Mouse (Mus musculus): Measurements from ENCODE around the gene Mmp10.

GRCm38 (mm10) chr9:7554382-7554781 is 52.2 kb downstream of the Mmp10 start:
- TF ChIP-seq POLR2A (IDR thresholded peaks at IDR 0.05; ENCODE audit: borderline replicate concordance, insufficient read depth, low read length) (no peak), CTCF (IDR thresholded peaks at IDR 0.05; ENCODE audit: borderline replicate concordance, insufficient read depth, low read depth, low read length) (no peak)

All from cerebellum, adult 2 months (tissue).